ENCODE assay signal across 8 mouse cellular contexts in genomic region chr1:134331879-134332635, GRCm38 (mm10). TPM values are rescaled to one million over a fixed set of nuclear protein-coding genes. Genes with fewer than 3 reads are reported as not detected.
A peak's percentile ranks its signal among the peaks of the same experiment; 100 is the strongest.
DNase-seq lines count a peak whose midpoint lies in the region; ATAC-seq lines count a peak whose summit lies in the region.

No protein-coding gene starts in this region.

- H3K27me3 ChIP-seq in kidney, embryonic 15.5 days, result no peaks in the 10 kb centered on the region
- no peaks in the 10 kb centered on the region for H3K27me3 ChIP-seq in kidney, embryonic 14.5 days (ENCODE audit: control insufficient read depth, insufficient read depth, low read length)
- no peaks in the 10 kb centered on the region for H3K27me3 ChIP-seq in limb, embryonic 15.5 days

- H3K4me2 ChIP-seq in kidney, embryonic 15.5 days, result no peak overlapping the region
- no peak overlapping the region for H3K4me2 ChIP-seq in kidney, embryonic 14.5 days (replicated peaks; ENCODE audit: low read depth, low read length)
- H3K4me2 ChIP-seq in limb, embryonic 15.5 days, result peak overlapping the region; percentile 30; the same call in 1 of the 2 replicates

- H3K4me3 ChIP-seq in kidney, embryonic 15.5 days (replicated peaks), result no peak overlapping the region
- H3K4me3 ChIP-seq in kidney, embryonic 14.5 days (ENCODE audit: low read length), result no peak overlapping the region
- no peak overlapping the region for H3K4me3 ChIP-seq in limb, embryonic 15.5 days

- peaks cover 11% of the 10 kb centered on the region for H3K4me1 ChIP-seq in kidney, embryonic 15.5 days
- 0 out of 2 replicates have a peak, but pooled peaks cover 3% of the 10 kb centered on the region for H3K4me1 ChIP-seq in kidney, embryonic 14.5 days (ENCODE audit: control insufficient read depth, insufficient read depth, low read length)
- H3K4me1 ChIP-seq in limb, embryonic 15.5 days, result peaks cover 32% of the 10 kb centered on the region

- H3K9me3 ChIP-seq in kidney, embryonic 15.5 days (replicated peaks), result no peaks in the 10 kb centered on the region
- H3K9me3 ChIP-seq in kidney, embryonic 14.5 days (ENCODE audit: control insufficient read depth, low read length), result no peaks in the 10 kb centered on the region
- no peaks in the 10 kb centered on the region for H3K9me3 ChIP-seq in limb, embryonic 15.5 days

- H3K9ac ChIP-seq in kidney, embryonic 15.5 days, result no peak overlapping the region
- no peak overlapping the region for H3K9ac ChIP-seq in kidney, embryonic 14.5 days (ENCODE audit: low read depth, low read length)
- no peak overlapping the region for H3K9ac ChIP-seq in limb, embryonic 15.5 days

- H3K36me3 ChIP-seq in kidney, embryonic 15.5 days, result no peaks in the 10 kb centered on the region
- no peaks in the 10 kb centered on the region for H3K36me3 ChIP-seq in kidney, embryonic 14.5 days (ENCODE audit: control insufficient read depth, insufficient read depth, low read length)
- H3K36me3 ChIP-seq in limb, embryonic 15.5 days, result 0 out of 2 replicates have a peak, but pooled peaks cover 5% of the 10 kb centered on the region

- WGBS in kidney, embryonic 15.5 days, result 62% methylated on average over 20 of the region's 20 CpGs
- WGBS in kidney, embryonic 14.5 days, result 57% methylated on average over 20 of the region's 20 CpGs
- WGBS in limb, embryonic 15.5 days, result 54% methylated on average over 20 of the region's 20 CpGs

- ATAC-seq in kidney, embryonic 15.5 days (replicated peaks; ENCODE audit: low FRiP score), result no peak
- peak; percentile 25; the same call in 1 of the 2 replicates for ATAC-seq in kidney, embryonic 14.5 days (ENCODE audit: low FRiP score, low TSS enrichment)
- no peak for ATAC-seq in limb, embryonic 15.5 days (ENCODE audit: insufficient number of reproducible peaks, low FRiP score, low TSS enrichment, low read depth)

- no peak overlapping the region for H3K27ac ChIP-seq in kidney, embryonic 15.5 days
- no peak overlapping the region for H3K27ac ChIP-seq in kidney, embryonic 14.5 days (ENCODE audit: low read depth, low read length)
- H3K27ac ChIP-seq in limb, embryonic 15.5 days, result peak overlapping the region; percentile 68

- peak; percentile 48 for DNase-seq in kidney, adult 11 months
- peak; percentile 87 for DNase-seq in embryo, embryonic 10 days (ENCODE audit: low spot score)
- DNase-seq in heart, adult 18-20 months, result peak; percentile 65 to 91
- peak; percentile 75 for DNase-seq in naive thymus-derived CD4-positive, alpha-beta T cell, adult 2 months (ENCODE audit: low read depth)
- DNase-seq in spleen, postnatal 4 days (ENCODE audit: low spot score in 2 of 2), result peak; percentile 69 to 90

RNA-seq across cellular contexts. Expression of gene Ppfia4, which starts 0.7 kb away (rescaled TPM):
- polyA plus RNA-seq in kidney, embryonic 15.5 days (2015; fragmentation: Nextera tagmentation; extraction: Ambion mirVana), result 2.9 and 3.0 TPM in 2 replicates
- total RNA-seq in heart, adult 18-20 months (2021), result 1 to 10 TPM; 1.1 to 1.5 TPM
- 1.6 and 2.7 TPM in 2 replicates for polyA plus RNA-seq in kidney, embryonic 14.5 days (2014; fragmentation: Nextera tagmentation; extraction: Ambion mirVana)
- polyA plus RNA-seq in limb, embryonic 15.5 days (2015; fragmentation: Nextera tagmentation; extraction: Ambion mirVana), result 7.5 and 11.1 TPM in 2 replicates

RNA-seq across cellular contexts. Expression of gene Tmem183a, which starts 29.7 kb away (rescaled TPM):
- polyA plus RNA-seq in kidney, embryonic 15.5 days (2015; fragmentation: Nextera tagmentation; extraction: Ambion mirVana), result 79.0 and 80.9 TPM in 2 replicates
- 10 to 100 TPM; 11.1 to 14.2 TPM for total RNA-seq in heart, adult 18-20 months (2021)
- 57.0 and 91.3 TPM in 2 replicates for polyA plus RNA-seq in kidney, embryonic 14.5 days (2014; fragmentation: Nextera tagmentation; extraction: Ambion mirVana)
- polyA plus RNA-seq in limb, embryonic 15.5 days (2015; fragmentation: Nextera tagmentation; extraction: Ambion mirVana), result 80.2 and 80.3 TPM in 2 replicates

RNA-seq across cellular contexts. Expression of gene Myog, which starts 42.3 kb away (rescaled TPM):
- polyA plus RNA-seq in kidney, embryonic 15.5 days (2015; fragmentation: Nextera tagmentation; extraction: Ambion mirVana), result 13.1 and 19.9 TPM in 2 replicates
- total RNA-seq in heart, adult 18-20 months (2021), result not detected
- 0.97 and 1.4 TPM in 2 replicates for polyA plus RNA-seq in kidney, embryonic 14.5 days (2014; fragmentation: Nextera tagmentation; extraction: Ambion mirVana)
- 117 and 227 TPM in 2 replicates for polyA plus RNA-seq in limb, embryonic 15.5 days (2015; fragmentation: Nextera tagmentation; extraction: Ambion mirVana)

RNA-seq across cellular contexts. Expression of gene 4933406M09Rik, which starts 53.7 kb away (rescaled TPM):
- 0.09 TPM in 1 of 2 replicates, not detected in the other for polyA plus RNA-seq in kidney, embryonic 15.5 days (2015; fragmentation: Nextera tagmentation; extraction: Ambion mirVana)
- total RNA-seq in heart, adult 18-20 months (2021), result not detected
- not detected in 2 replicates for polyA plus RNA-seq in kidney, embryonic 14.5 days (2014; fragmentation: Nextera tagmentation; extraction: Ambion mirVana)
- not detected in 2 replicates for polyA plus RNA-seq in limb, embryonic 15.5 days (2015; fragmentation: Nextera tagmentation; extraction: Ambion mirVana)
